Comparison of ENCODE assay signal across 8 mouse cellular contexts in genomic region chr5:136245541-136246451, GRCm38 (mm10). TPM values are rescaled to one million over a fixed set of nuclear protein-coding genes. Genes with fewer than 3 reads are reported as not detected.
DNase-seq lines count a peak whose midpoint lies in the region; ATAC-seq lines count a peak whose summit lies in the region.

No protein-coding gene starts in this region.

- intact Hi-C loops in left cerebral cortex, postnatal 14 days (cut with DNase I): no loop called here

- no peaks in the 10 kb centered on the region for H3K9me3 ChIP-seq in embryonic facial prominence, embryonic 13.5 days
- no peaks in the 10 kb centered on the region for H3K9me3 ChIP-seq in limb, embryonic 10.5 days (replicated peaks)
- no peaks in the 10 kb centered on the region for H3K9me3 ChIP-seq in neural tube, embryonic 13.5 days

- H3K9ac ChIP-seq in embryonic facial prominence, embryonic 13.5 days: peak overlapping the region; percentile 83; the same call in 1 of the 2 replicates
- H3K9ac ChIP-seq in neural tube, embryonic 13.5 days: peak overlapping the region; percentile 95; the same call in 1 of the 2 replicates

- peak overlapping the region; percentile 97 for H3K4me2 ChIP-seq in embryonic facial prominence, embryonic 13.5 days
- H3K4me2 ChIP-seq in neural tube, embryonic 13.5 days: peak overlapping the region; percentile 80

- H3K4me3 ChIP-seq in embryonic facial prominence, embryonic 13.5 days: peak overlapping the region; percentile 82
- peak overlapping the region; percentile 72 for H3K4me3 ChIP-seq in limb, embryonic 10.5 days
- H3K4me3 ChIP-seq in neural tube, embryonic 13.5 days: peak overlapping the region; percentile 90

- 9% methylated on average over 15 of the region's 15 CpGs for WGBS in embryonic facial prominence, embryonic 13.5 days
- 10% methylated on average over 15 of the region's 15 CpGs for WGBS in limb, embryonic 10.5 days
- 14% methylated on average over 15 of the region's 15 CpGs for WGBS in neural tube, embryonic 13.5 days

- no peaks in the 10 kb centered on the region for H3K27me3 ChIP-seq in embryonic facial prominence, embryonic 13.5 days
- no peaks in the 10 kb centered on the region for H3K27me3 ChIP-seq in limb, embryonic 10.5 days (ENCODE audit: low read depth, poor library complexity, severe bottlenecking)
- no peaks in the 10 kb centered on the region for H3K27me3 ChIP-seq in neural tube, embryonic 13.5 days

- H3K4me1 ChIP-seq in embryonic facial prominence, embryonic 13.5 days: peaks cover 20% of the 10 kb centered on the region
- H3K4me1 ChIP-seq in limb, embryonic 10.5 days: peaks cover 44% of the 10 kb centered on the region
- H3K4me1 ChIP-seq in neural tube, embryonic 13.5 days (replicated peaks): peaks cover 42% of the 10 kb centered on the region

- peaks cover 5% of the 10 kb centered on the region for H3K36me3 ChIP-seq in embryonic facial prominence, embryonic 13.5 days
- H3K36me3 ChIP-seq in limb, embryonic 10.5 days: peaks cover 6% of the 10 kb centered on the region
- H3K36me3 ChIP-seq in neural tube, embryonic 13.5 days: peaks cover 6% of the 10 kb centered on the region

- no peak for ATAC-seq in embryonic facial prominence, embryonic 13.5 days (ENCODE audit: insufficient number of reproducible peaks, insufficient read depth, low FRiP score, low TSS enrichment, low read depth)
- no peak; the same call in 1 of the 2 replicates for ATAC-seq in neural tube, embryonic 13.5 days (ENCODE audit: low read depth)
- ATAC-seq in cerebellum, adult (ENCODE audit: insufficient number of reproducible peaks, low FRiP score, low TSS enrichment): no peak

- DNase-seq in lung, adult 18-20 months: peak; percentile 9 to 21
- no peak for DNase-seq in lung, postnatal 4 days
- no peak for DNase-seq in limb, embryonic 10.5 days (ENCODE audit: low spot score)
- no peak for DNase-seq in adrenal gland, postnatal 25 days
- no peak for DNase-seq in left cerebral cortex, postnatal 14 days (ENCODE audit: low spot score in 2 of 2)

- H3K27ac ChIP-seq in embryonic facial prominence, embryonic 13.5 days: no peak overlapping the region; the same call in 1 of the 2 replicates
- H3K27ac ChIP-seq in limb, embryonic 10.5 days: peak overlapping the region; percentile 88
- peak overlapping the region; percentile 87 for H3K27ac ChIP-seq in neural tube, embryonic 13.5 days (replicated peaks)

RNA-seq across cellular contexts. Expression of gene Sh2b2, which starts 0.6 kb away (rescaled TPM):
- polyA plus RNA-seq in embryonic facial prominence, embryonic 13.5 days (2015; fragmentation: Nextera tagmentation; extraction: Ambion mirVana): 7.9 and 8.0 TPM in 2 replicates
- polyA plus RNA-seq in limb, embryonic 10.5 days (2016; fragmentation: Nextera tagmentation; extraction: Ambion mirVana): 14.4 and 17.7 TPM in 2 replicates
- 24.9 and 26.4 TPM in 2 replicates for polyA plus RNA-seq in neural tube, embryonic 13.5 days (2015; fragmentation: Nextera tagmentation; extraction: Ambion mirVana)
- total RNA-seq in adrenal gland, postnatal 25 days (2021): 14.2 and 26.8 TPM in 2 replicates
- total RNA-seq in left cerebral cortex, postnatal 14 days (2021): 10 to 100 TPM; 10.5 to 11.3 TPM

RNA-seq across cellular contexts. Expression of gene Prkrip1, which starts 47.0 kb away (rescaled TPM):
- polyA plus RNA-seq in embryonic facial prominence, embryonic 13.5 days (2015; fragmentation: Nextera tagmentation; extraction: Ambion mirVana): 53.0 and 57.5 TPM in 2 replicates
- 66.0 and 75.4 TPM in 2 replicates for polyA plus RNA-seq in limb, embryonic 10.5 days (2016; fragmentation: Nextera tagmentation; extraction: Ambion mirVana)
- 58.8 and 69.0 TPM in 2 replicates for polyA plus RNA-seq in neural tube, embryonic 13.5 days (2015; fragmentation: Nextera tagmentation; extraction: Ambion mirVana)
- 30.6 and 35.9 TPM in 2 replicates for total RNA-seq in adrenal gland, postnatal 25 days (2021)
- 10 to 100 TPM; 38.7 to 44.0 TPM for total RNA-seq in left cerebral cortex, postnatal 14 days (2021)

Comparison
In these comparisons a context has a peak if more than half of its experiments do, and no peak if none do; other contexts are left out.
1. DNase-seq: peak in lung, adult 18-20 months (2 of 2); none in lung, postnatal 4 days (0 of 2), limb, embryonic 10.5 days (single experiment), adrenal gland, postnatal 25 days (single experiment) and left cerebral cortex, postnatal 14 days (0 of 2).
2. Peak in every context shown above with its lines, with median percentiles within 50 percentile points of each other: H3K4me3 ChIP-seq.